Mouse (Mus musculus): Measurements from ENCODE around the gene Dtymk.

Dtymk gene

GRCm38 (mm10) chr1:93746179-93746578 lies 55.6 kb downstream of the Dtymk start:
- DNase-seq (ENCODE audit: low spot score in 2 of 2): no peak

- DNase-seq (ENCODE audit: low spot score in 2 of 2): no peak
These were observed 58.8 kb downstream of the Dtymk start for GRCm38 (mm10) chr1:93742910-93743309.
